Comparison of ENCODE assay signal across 9 mouse cellular contexts in genomic region chr14:79769618-79770017, GRCm38 (mm10). TPM values are rescaled to one million over a fixed set of nuclear protein-coding genes. Genes with fewer than 3 reads are reported as not detected.
DNase-seq lines count a peak whose midpoint lies in the region; ATAC-seq and TF ChIP-seq lines count a peak whose summit lies in the region.
"Had no signal": no experiment of that assay in that cellular context is flagged by ENCODE, and none has a peak within 500 bp of the region (broad histone marks: within the 10 kb centered on the region; RNA-seq: fewer than 3 reads in every experiment).

No protein-coding gene starts in this region.

- peak overlapping the region; percentile 63 for H3K9ac ChIP-seq in forebrain, embryonic 12.5 days
- H3K9ac ChIP-seq in heart, embryonic 15.5 days = no peak overlapping the region
- H3K9ac ChIP-seq in kidney, postnatal 0 days (ENCODE audit: low read depth, low read length) = no peak overlapping the region
- no peak overlapping the region for H3K9ac ChIP-seq in liver, embryonic 14.5 days (replicated peaks)
- peak overlapping the region; percentile 82 for H3K9ac ChIP-seq in neural tube, embryonic 13.5 days

- H3K27ac ChIP-seq in forebrain, embryonic 12.5 days = no peak overlapping the region
- no peak overlapping the region for H3K27ac ChIP-seq in heart, embryonic 15.5 days
- no peak overlapping the region for H3K27ac ChIP-seq in kidney, postnatal 0 days
- no peak overlapping the region for H3K27ac ChIP-seq in liver, embryonic 14.5 days
- peak overlapping the region; percentile 87 for H3K27ac ChIP-seq in neural tube, embryonic 13.5 days (replicated peaks)

- H3K4me3 ChIP-seq in forebrain, embryonic 12.5 days (replicated peaks) = peak overlapping the region; percentile 54
- H3K4me3 ChIP-seq in heart, embryonic 15.5 days = peak overlapping the region; percentile 46
- H3K4me3 ChIP-seq in kidney, postnatal 0 days (replicated peaks; ENCODE audit: low read depth, low read length) = peak overlapping the region; percentile 16
- H3K4me3 ChIP-seq in liver, embryonic 14.5 days (ENCODE audit: insufficient read depth in 1 of 2, low read depth in 2 of 2, low read length in 2 of 2) = no peak overlapping the region
- peak overlapping the region; percentile 66 for H3K4me3 ChIP-seq in neural tube, embryonic 13.5 days

- no peak for TF ChIP-seq EP300 in liver, embryonic 14.5 days (IDR thresholded peaks at IDR 0.05; ENCODE audit: low read depth)

- peak; percentile 90 for TF ChIP-seq CTCF in kidney, postnatal 0 days (IDR thresholded peaks at IDR 0.05; ENCODE audit: low read depth)
- peak; percentile 74 for TF ChIP-seq CTCF in liver, embryonic 14.5 days (IDR thresholded peaks at IDR 0.05; ENCODE audit: low read depth)

- no peaks in the 10 kb centered on the region for H3K9me3 ChIP-seq in forebrain, embryonic 12.5 days
- no peaks in the 10 kb centered on the region for H3K9me3 ChIP-seq in heart, embryonic 15.5 days (replicated peaks)
- no peaks in the 10 kb centered on the region for H3K9me3 ChIP-seq in kidney, postnatal 0 days (replicated peaks; ENCODE audit: low read length)
- H3K9me3 ChIP-seq in liver, embryonic 14.5 days (ENCODE audit: control insufficient read depth, low read length) = no peaks in the 10 kb centered on the region
- no peaks in the 10 kb centered on the region for H3K9me3 ChIP-seq in neural tube, embryonic 13.5 days

- peak; percentile 12 for ATAC-seq in forebrain, embryonic 12.5 days (ENCODE audit: low FRiP score)
- 0 out of 2 replicates have a peak, but pooled peaks have one; percentile 36 for ATAC-seq in heart, embryonic 15.5 days (replicated peaks; ENCODE audit: insufficient number of reproducible peaks, insufficient read depth, low FRiP score, low read depth)
- ATAC-seq in kidney, postnatal 0 days (replicated peaks; ENCODE audit: low FRiP score, low read depth) = peak; percentile 60
- no peak for ATAC-seq in liver, embryonic 14.5 days (ENCODE audit: insufficient read depth)
- ATAC-seq in neural tube, embryonic 13.5 days (ENCODE audit: low read depth) = 0 out of 2 replicates have a peak, but pooled peaks have one; percentile 10

- WGBS in forebrain, embryonic 12.5 days = under 1% methylated on average over 46 of the region's 46 CpGs
- 2% methylated on average over 46 of the region's 46 CpGs for WGBS in heart, embryonic 15.5 days
- under 1% methylated on average over 41 of the region's 46 CpGs for WGBS in kidney, postnatal 0 days
- WGBS in liver, embryonic 14.5 days (ENCODE audit: insufficient replicate concordance) = 1% methylated on average over 46 of the region's 46 CpGs
- under 1% methylated on average over 46 of the region's 46 CpGs for WGBS in neural tube, embryonic 13.5 days

- H3K27me3 ChIP-seq in forebrain, embryonic 12.5 days = peaks cover 68% of the 10 kb centered on the region
- H3K27me3 ChIP-seq in heart, embryonic 15.5 days = peaks cover 95% of the 10 kb centered on the region
- peaks cover 61% of the 10 kb centered on the region for H3K27me3 ChIP-seq in kidney, postnatal 0 days (ENCODE audit: insufficient read depth, low read length)
- peaks cover 74% of the 10 kb centered on the region for H3K27me3 ChIP-seq in liver, embryonic 14.5 days (ENCODE audit: control insufficient read depth, insufficient read depth, low read length)
- H3K27me3 ChIP-seq in neural tube, embryonic 13.5 days = peaks cover 62% of the 10 kb centered on the region
- H3K27me3 ChIP-seq: CH12.LX had no signal

- no peaks in the 10 kb centered on the region for H3K36me3 ChIP-seq in forebrain, embryonic 12.5 days (replicated peaks)
- no peaks in the 10 kb centered on the region for H3K36me3 ChIP-seq in heart, embryonic 15.5 days
- H3K36me3 ChIP-seq in kidney, postnatal 0 days (ENCODE audit: insufficient read depth, low read length) = no peaks in the 10 kb centered on the region
- no peaks in the 10 kb centered on the region for H3K36me3 ChIP-seq in liver, embryonic 14.5 days (replicated peaks; ENCODE audit: control insufficient read depth, insufficient read depth, low read depth)
- H3K36me3 ChIP-seq in neural tube, embryonic 13.5 days = 0 out of 2 replicates have a peak, but pooled peaks cover 7% of the 10 kb centered on the region

- H3K4me2 ChIP-seq in forebrain, embryonic 12.5 days = peak overlapping the region; percentile 85
- H3K4me2 ChIP-seq in heart, embryonic 15.5 days = peak overlapping the region; percentile 73
- H3K4me2 ChIP-seq in kidney, postnatal 0 days (ENCODE audit: low read length) = peak overlapping the region; percentile 53
- no peak overlapping the region for H3K4me2 ChIP-seq in liver, embryonic 14.5 days (ENCODE audit: low read depth)
- peak overlapping the region; percentile 75 for H3K4me2 ChIP-seq in neural tube, embryonic 13.5 days

- DNase-seq in B cell, adult 2 months = peak; percentile 4 to 7
- DNase-seq in c-Kit-positive CD71-negative TER-119-negative erythroid progenitor cells, embryonic 14.5 days (ENCODE audit: low read depth) = peak; percentile 38
- peak; percentile 83 for DNase-seq in kidney, postnatal 0 days (ENCODE audit: low spot score)
- DNase-seq in liver, embryonic 14.5 days (ENCODE audit: low read depth in 3 of 3, low spot score in 3 of 3) = peak; percentile 7 to 14 (median 9)
- DNase-seq in thymus, postnatal 0 days (ENCODE audit: low spot score) = peak; percentile 15

- H3K4me1 ChIP-seq in forebrain, embryonic 12.5 days = peaks cover 79% of the 10 kb centered on the region
- H3K4me1 ChIP-seq in heart, embryonic 15.5 days (replicated peaks) = peaks cover 46% of the 10 kb centered on the region
- H3K4me1 ChIP-seq in kidney, postnatal 0 days (replicated peaks; ENCODE audit: insufficient read depth, low read length) = peaks cover 22% of the 10 kb centered on the region
- no peaks in the 10 kb centered on the region for H3K4me1 ChIP-seq in liver, embryonic 14.5 days (replicated peaks; ENCODE audit: control insufficient read depth in 2 of 2, insufficient read depth in 2 of 2, low read length in 1 of 2)
- H3K4me1 ChIP-seq in neural tube, embryonic 13.5 days (replicated peaks) = peaks cover 71% of the 10 kb centered on the region

RNA-seq across cellular contexts. Expression of gene Pcdh8, which starts 1.5 kb away (rescaled TPM):
- 26.5 and 26.7 TPM in 2 replicates for polyA plus RNA-seq in forebrain, embryonic 12.5 days (2016; fragmentation: Nextera tagmentation; extraction: Ambion mirVana)
- 0.06 and 0.28 TPM in 2 replicates for polyA plus RNA-seq in heart, embryonic 15.5 days (2015; fragmentation: Nextera tagmentation; extraction: Ambion mirVana)
- 1.4 TPM in 2 replicates for polyA plus RNA-seq in kidney, postnatal 0 days (2015; fragmentation: Nextera tagmentation; extraction: Ambion mirVana)
- 0.03 TPM in 1 of 2 replicates, not detected in the other for polyA plus RNA-seq in liver, embryonic 14.5 days (2012; rRNA removed)
- not detected in 2 replicates for polyA plus RNA-seq in liver, embryonic 14.5 days (2014; fragmentation: Nextera tagmentation; extraction: Ambion mirVana)
- 31.5 and 33.6 TPM in 2 replicates for polyA plus RNA-seq in neural tube, embryonic 13.5 days (2015; fragmentation: Nextera tagmentation; extraction: Ambion mirVana)
- polyA plus RNA-seq in thymus, postnatal 0 days (2015; fragmentation: Nextera tagmentation; extraction: Ambion mirVana) = 0.23 and 0.28 TPM in 2 replicates

Comparison
In these comparisons a context has a peak if more than half of its experiments do, and no peak if none do; other contexts are left out.
1. DNase-seq: peak in every context shown above with its lines; median percentile 83 in kidney, postnatal 0 days; 38 in c-Kit-positive CD71-negative TER-119-negative erythroid progenitor cells, embryonic 14.5 days; 15 in thymus, postnatal 0 days; 9 in liver, embryonic 14.5 days; 6 in B cell, adult 2 months.
2. H3K4me3 ChIP-seq: peak in forebrain, embryonic 12.5 days (single experiment), heart, embryonic 15.5 days (single experiment), kidney, postnatal 0 days (single experiment) and neural tube, embryonic 13.5 days (single experiment); none in liver, embryonic 14.5 days (0 of 2).
3. H3K9ac ChIP-seq: peak in forebrain, embryonic 12.5 days (single experiment) and neural tube, embryonic 13.5 days (single experiment); none in heart, embryonic 15.5 days (single experiment), kidney, postnatal 0 days (single experiment) and liver, embryonic 14.5 days (single experiment).
4. RNA of gene Pcdh8, which starts 1.5 kb away (polyA plus RNA-seq): 31.5 to 33.6 TPM in neural tube, embryonic 13.5 days and 26.5 to 26.7 TPM in forebrain, embryonic 12.5 days; 1.4 TPM in kidney, postnatal 0 days, 0.23 to 0.28 TPM in thymus, postnatal 0 days, 0.06 to 0.28 TPM in heart, embryonic 15.5 days and 0.03 TPM in liver, embryonic 14.5 days; every median in the first group is over 10 times any median in the second.